Mouse (Mus musculus): Measurements from ENCODE around the gene Actrt3. TPM values are rescaled to one million over a fixed set of nuclear protein-coding genes. Genes with fewer than 3 reads are reported as not detected.
"Not testable (repeated sequence)": the region's sequence is repeated elsewhere in the genome, so short reads cannot be mapped to it uniquely, and the experiment has no call there.

The Actrt3 gene
- polyA plus RNA-seq, 1 experiment from 2014 or later = 0.15 TPM

DNA sequence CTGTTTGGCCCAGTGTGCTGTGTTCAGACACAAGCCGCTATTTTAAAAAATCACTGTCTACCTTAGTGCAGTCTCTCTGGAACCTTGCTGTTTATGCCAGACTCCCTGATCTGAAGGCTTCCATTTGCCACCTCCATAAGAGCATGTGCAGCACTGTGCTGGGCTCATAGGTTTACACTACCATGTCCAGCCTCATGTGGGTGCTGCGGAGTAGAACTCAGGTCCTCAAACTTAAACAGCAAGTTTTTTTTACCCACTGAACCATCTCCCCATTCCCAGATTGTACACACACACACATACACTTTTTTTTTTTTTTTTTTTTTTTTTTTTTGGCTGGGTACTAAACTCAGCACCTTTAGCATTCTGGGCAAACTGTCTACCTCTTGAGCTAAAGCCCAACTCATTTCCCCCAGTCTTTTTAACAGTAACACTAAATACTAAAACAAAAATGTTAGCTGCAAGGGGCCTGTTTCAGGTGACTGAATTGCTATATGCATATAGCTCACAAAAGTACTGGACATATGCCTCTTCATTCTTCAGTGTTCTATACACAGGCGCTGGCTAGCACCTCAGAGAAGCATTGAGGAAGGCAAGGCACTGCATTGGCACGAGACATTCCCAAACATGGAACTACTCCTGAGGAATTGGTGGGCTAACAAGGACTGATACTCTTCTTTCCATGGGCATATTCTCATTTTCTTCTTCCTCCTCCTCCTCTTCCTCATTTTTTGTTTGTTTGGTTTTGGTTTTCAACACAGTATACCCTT lies 5.8 kb downstream of the Actrt3 start:
- Histone ChIP-seq H3K4me2 (no peak overlapping the region), H3K4me3 (ENCODE audit: low read depth, low read length) (no peak overlapping the region), H3K36me3 (ENCODE audit: control insufficient read depth, insufficient read depth, low read length) (no peaks in the 10 kb centered on the region), H3K9ac (ENCODE audit: low read length) (no peak overlapping the region), H3K4me1 (ENCODE audit: control insufficient read depth, insufficient read depth, low read length) (no peaks in the 10 kb centered on the region), H3K27ac (ENCODE audit: low read depth, low read length) (no peak overlapping the region), H3K27me3 (ENCODE audit: control insufficient read depth, insufficient read depth, low read length) (no peaks in the 10 kb centered on the region), H3K9me3 (ENCODE audit: control insufficient read depth, low read length) (no peaks in the 10 kb centered on the region)
- ATAC-seq (ENCODE audit: low FRiP score) (no peak), DNase-seq (ENCODE audit: low spot score, missing footprints) (peak; percentile 84)
- 75% methylated on average over 4 of the region's 4 CpGs for WGBS

DNA sequence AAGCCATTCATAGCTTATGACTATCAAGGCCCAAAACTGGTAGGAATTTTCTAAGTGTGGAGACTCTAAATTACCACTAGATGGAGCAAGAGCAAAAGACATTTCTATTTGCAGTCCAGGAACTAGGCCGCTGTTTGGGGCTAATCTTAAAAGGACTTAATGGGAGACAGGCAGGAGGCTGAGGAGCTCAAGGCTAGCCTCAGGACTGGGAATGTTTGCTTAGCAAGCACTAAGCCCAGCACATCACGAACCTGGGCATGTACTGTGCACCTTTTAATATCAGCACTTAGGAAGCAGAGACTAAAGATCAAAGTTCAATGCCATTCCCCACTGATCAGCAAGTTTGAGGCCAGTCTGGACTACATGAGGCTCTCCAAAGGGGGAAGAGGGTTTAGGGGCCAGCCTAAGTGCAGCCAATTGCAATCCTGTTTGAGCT lies 7.3 kb downstream of the Actrt3 start:
- Histone ChIP-seq H3K27me3 (ENCODE audit: control insufficient read depth, insufficient read depth, low read length) (no peaks in the 10 kb centered on the region), H3K9me3 (ENCODE audit: control insufficient read depth, low read length) (no peaks in the 10 kb centered on the region)
- ATAC-seq (ENCODE audit: low FRiP score) = peak; percentile 57

DNA sequence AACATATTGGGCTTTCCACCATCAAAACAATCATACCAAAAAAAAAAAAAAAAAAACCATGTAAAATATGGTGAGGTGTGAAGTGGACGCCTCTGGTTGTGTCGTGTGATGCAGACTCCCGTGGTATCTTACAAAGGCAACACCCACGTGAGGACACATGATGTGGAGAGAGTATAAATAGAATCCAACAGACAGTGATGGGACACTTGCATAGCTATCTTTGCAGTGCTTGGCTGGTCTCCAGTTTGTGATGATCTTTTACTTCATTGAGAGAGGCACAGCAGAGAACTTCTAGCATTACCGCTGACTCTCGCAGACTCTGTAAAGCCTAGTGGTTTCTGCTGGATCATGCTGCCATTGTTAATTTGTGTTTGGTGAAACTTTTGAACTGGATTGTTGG lies 10.9 kb downstream of the Actrt3 start:
- 86% methylated on average over 6 of the region's 6 CpGs for WGBS
- H3K4me2 ChIP-seq = no peak overlapping the region
- no peaks in the 10 kb centered on the region for H3K36me3 ChIP-seq (ENCODE audit: control insufficient read depth, insufficient read depth, low read length)
- DNase-seq (ENCODE audit: low spot score, missing footprints) = no peak
- no peak overlapping the region for H3K27ac ChIP-seq (ENCODE audit: low read depth, low read length)
- H3K9ac ChIP-seq (ENCODE audit: low read length) = no peak overlapping the region
- no peak overlapping the region for H3K4me3 ChIP-seq (ENCODE audit: low read depth, low read length)
- no peak for ATAC-seq (ENCODE audit: low FRiP score)
- no peaks in the 10 kb centered on the region for H3K4me1 ChIP-seq (ENCODE audit: control insufficient read depth, insufficient read depth, low read length)
- H3K9me3 ChIP-seq (ENCODE audit: control insufficient read depth, low read length) = no peaks in the 10 kb centered on the region
- no peaks in the 10 kb centered on the region for H3K27me3 ChIP-seq (ENCODE audit: control insufficient read depth, insufficient read depth, low read length)

More for the DNA sequence above, 7.3 kb downstream of the Actrt3 start:
- Histone ChIP-seq H3K27ac (ENCODE audit: low read depth, low read length) (no peak overlapping the region), H3K9ac (ENCODE audit: low read length) (no peak overlapping the region), H3K36me3 (ENCODE audit: control insufficient read depth, insufficient read depth, low read length) (no peaks in the 10 kb centered on the region), H3K4me3 (ENCODE audit: low read depth, low read length) (no peak overlapping the region), H3K4me1 (ENCODE audit: control insufficient read depth, insufficient read depth, low read length) (no peaks in the 10 kb centered on the region), H3K4me2 (no peak overlapping the region)
- WGBS = 0% methylated on average over 2 of the region's 2 CpGs
- peak; percentile 90 for DNase-seq (ENCODE audit: low spot score, missing footprints)

DNA sequence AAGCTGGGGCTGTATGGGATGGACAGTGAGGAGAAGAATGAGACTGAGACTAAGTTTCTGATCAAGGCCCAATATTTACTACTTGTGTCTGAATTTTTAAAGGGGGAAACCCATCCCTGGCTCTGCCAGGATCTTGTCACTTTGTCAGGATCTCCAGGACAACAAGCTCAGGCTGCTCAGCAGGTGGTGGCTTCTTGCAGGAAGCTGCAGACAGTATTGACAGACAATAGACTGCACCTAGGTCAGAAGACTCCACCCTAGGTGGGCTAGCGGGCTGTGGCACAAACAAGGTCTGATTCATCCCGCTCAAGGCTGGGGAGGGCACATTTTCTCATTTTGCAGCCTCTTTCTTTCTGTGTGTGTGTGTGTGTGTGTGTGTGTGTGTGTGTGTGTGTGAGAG lies 26.2 kb downstream of the Actrt3 start:
- DNase-seq (ENCODE audit: low spot score, missing footprints) (peak; percentile 35), ATAC-seq (ENCODE audit: low FRiP score) (no peak)
- WGBS = 9% methylated on average over 2 of the region's 2 CpGs
- H3K27me3 ChIP-seq (ENCODE audit: control insufficient read depth, insufficient read depth, low read length) = no peaks in the 10 kb centered on the region
- H3K27ac ChIP-seq (ENCODE audit: low read depth, low read length) = no peak overlapping the region
- H3K4me2 ChIP-seq = no peak overlapping the region
- H3K36me3 ChIP-seq (ENCODE audit: control insufficient read depth, insufficient read depth, low read length) = no peaks in the 10 kb centered on the region
- no peak overlapping the region for H3K4me3 ChIP-seq (ENCODE audit: low read depth, low read length)
- H3K9ac ChIP-seq (ENCODE audit: low read length) = no peak overlapping the region
- no peaks in the 10 kb centered on the region for H3K4me1 ChIP-seq (ENCODE audit: control insufficient read depth, insufficient read depth, low read length)
- no peaks in the 10 kb centered on the region for H3K9me3 ChIP-seq (ENCODE audit: control insufficient read depth, low read length)

DNA sequence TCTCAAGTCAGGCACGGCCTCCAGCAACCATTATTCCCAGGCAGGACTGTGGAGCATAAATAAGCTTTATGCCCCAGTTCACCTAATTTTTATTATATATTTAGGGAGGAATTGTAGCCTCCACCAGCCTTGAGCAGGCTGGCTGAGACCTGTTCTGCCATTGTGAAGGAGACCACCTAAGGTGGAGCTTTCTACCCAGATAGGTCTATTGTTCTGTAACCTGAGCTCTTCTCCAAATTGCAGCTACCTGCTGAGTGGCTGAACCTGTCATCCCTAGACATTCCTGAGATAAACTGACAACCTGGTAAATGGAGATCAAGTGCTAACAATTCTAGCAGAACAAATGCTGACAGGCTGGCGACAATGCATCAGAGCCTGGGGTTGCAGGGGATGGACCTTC lies 33.4 kb downstream of the Actrt3 start:
- not testable (repeated sequence) for H3K9ac ChIP-seq (ENCODE audit: low read length); H3K27me3 ChIP-seq (ENCODE audit: control insufficient read depth, insufficient read depth, low read length); H3K4me2 ChIP-seq; H3K36me3 ChIP-seq (ENCODE audit: control insufficient read depth, insufficient read depth, low read length); ATAC-seq (ENCODE audit: low FRiP score); H3K4me3 ChIP-seq (ENCODE audit: low read depth, low read length); H3K27ac ChIP-seq (ENCODE audit: low read depth, low read length); DNase-seq (ENCODE audit: low spot score, missing footprints); H3K4me1 ChIP-seq (ENCODE audit: control insufficient read depth, insufficient read depth, low read length); H3K9me3 ChIP-seq (ENCODE audit: control insufficient read depth, low read length)
- WGBS = no CpG with 5 or more reads among the region's 2 CpGs

DNA sequence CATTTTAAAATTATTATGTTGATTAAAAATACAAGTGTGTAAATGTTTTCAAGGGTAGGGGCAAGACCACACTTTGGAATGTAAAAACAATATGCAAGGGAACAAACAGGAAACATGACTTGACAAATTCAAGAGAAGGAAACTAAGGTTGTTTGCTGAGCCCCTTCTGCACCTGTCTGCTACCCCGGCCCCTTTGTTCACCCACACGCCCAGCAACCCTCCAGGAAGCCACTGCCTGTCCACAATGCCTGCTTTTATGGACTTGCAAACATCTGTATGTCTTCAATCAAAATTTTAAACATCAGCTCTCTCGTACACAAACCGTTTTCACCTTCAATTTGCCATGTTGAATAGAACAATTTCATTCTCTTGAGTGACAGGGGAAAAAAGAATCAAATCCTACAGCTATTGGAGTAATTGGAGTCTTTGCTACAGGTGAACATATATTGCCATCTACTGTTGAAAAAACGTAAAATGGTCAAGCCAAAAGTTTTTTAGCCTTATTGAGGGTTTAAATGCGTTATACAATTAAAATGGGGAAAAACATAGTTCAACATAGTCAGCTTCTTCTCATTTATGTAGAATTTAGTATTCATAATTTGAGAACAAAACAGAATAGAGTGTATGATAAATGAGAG lies 38.9 kb downstream of the Actrt3 start:
- Histone ChIP-seq H3K4me2 (no peak overlapping the region), H3K9me3 (ENCODE audit: control insufficient read depth, low read length) (no peaks in the 10 kb centered on the region), H3K27ac (ENCODE audit: low read depth, low read length) (no peak overlapping the region), H3K27me3 (ENCODE audit: control insufficient read depth, insufficient read depth, low read length) (no peaks in the 10 kb centered on the region), H3K9ac (ENCODE audit: low read length) (no peak overlapping the region), H3K4me3 (ENCODE audit: low read depth, low read length) (no peak overlapping the region), H3K4me1 (ENCODE audit: control insufficient read depth, insufficient read depth, low read length) (no peaks in the 10 kb centered on the region), H3K36me3 (ENCODE audit: control insufficient read depth, insufficient read depth, low read length) (no peaks in the 10 kb centered on the region)
- WGBS = 53% methylated on average over 6 of the region's 6 CpGs
- ATAC-seq (ENCODE audit: low FRiP score) (no peak), DNase-seq (ENCODE audit: low spot score, missing footprints) (no peak)

DNA sequence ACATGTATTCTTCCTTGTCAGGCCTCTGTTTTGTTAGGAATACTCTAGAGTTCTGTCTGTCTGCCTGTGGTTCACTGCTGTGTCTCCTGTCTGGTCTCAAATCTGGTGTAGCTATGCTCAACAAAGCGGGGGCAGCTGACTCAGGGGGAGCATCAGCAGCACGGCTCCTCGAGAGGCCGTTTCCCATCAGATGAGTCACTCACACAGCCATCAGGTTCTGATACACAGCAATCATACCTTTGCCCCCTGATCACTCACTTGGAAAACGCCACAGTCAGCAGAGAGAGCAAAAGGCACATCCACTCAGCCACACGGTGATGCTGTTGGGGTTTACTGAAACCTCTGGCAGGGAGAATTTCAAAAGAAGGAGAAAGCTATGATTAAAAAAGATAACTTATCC lies 46.0 kb downstream of the Actrt3 start:
- Histone ChIP-seq H3K9ac (ENCODE audit: low read length) (no peak overlapping the region), H3K4me2 (no peak overlapping the region), H3K36me3 (ENCODE audit: control insufficient read depth, insufficient read depth, low read length) (no peaks in the 10 kb centered on the region), H3K27me3 (ENCODE audit: control insufficient read depth, insufficient read depth, low read length) (no peaks in the 10 kb centered on the region), H3K4me1 (ENCODE audit: control insufficient read depth, insufficient read depth, low read length) (no peaks in the 10 kb centered on the region), H3K27ac (ENCODE audit: low read depth, low read length) (no peak overlapping the region), H3K4me3 (ENCODE audit: low read depth, low read length) (no peak overlapping the region), H3K9me3 (ENCODE audit: control insufficient read depth, low read length) (no peaks in the 10 kb centered on the region)
- DNase-seq (ENCODE audit: low spot score, missing footprints) (peak; percentile 75), ATAC-seq (ENCODE audit: low FRiP score) (no peak)
- 75% methylated on average over 6 of the region's 6 CpGs for WGBS

DNA sequence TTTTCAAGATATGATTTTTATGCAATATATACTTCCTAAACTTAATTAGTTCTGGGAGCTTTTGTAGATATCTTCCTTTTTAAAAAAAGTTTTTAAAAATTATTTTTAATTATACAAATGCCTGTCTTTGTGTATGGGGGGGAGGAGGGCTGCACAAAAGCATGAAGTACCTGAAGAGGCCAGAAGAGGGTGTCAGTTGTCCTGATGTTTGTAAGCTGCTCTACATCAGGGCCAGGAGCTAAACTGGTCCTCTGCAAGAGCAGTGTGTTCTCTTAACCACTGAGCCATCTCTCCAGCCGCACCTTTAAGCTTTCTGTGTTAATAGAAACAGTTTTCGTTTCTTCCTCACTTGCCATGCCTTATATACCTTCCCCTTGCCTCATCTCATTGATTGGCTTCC lies 49.5 kb downstream of the Actrt3 start:
- WGBS = 57% methylated on average over 2 of the region's 2 CpGs
- ATAC-seq (ENCODE audit: low FRiP score) (no peak), DNase-seq (ENCODE audit: low spot score, missing footprints) (no peak)
- Histone ChIP-seq H3K36me3 (ENCODE audit: control insufficient read depth, insufficient read depth, low read length) (no peaks in the 10 kb centered on the region), H3K27me3 (ENCODE audit: control insufficient read depth, insufficient read depth, low read length) (no peaks in the 10 kb centered on the region), H3K4me3 (ENCODE audit: low read depth, low read length) (no peak overlapping the region), H3K9ac (ENCODE audit: low read length) (no peak overlapping the region), H3K4me2 (no peak overlapping the region), H3K27ac (ENCODE audit: low read depth, low read length) (no peak overlapping the region), H3K9me3 (ENCODE audit: control insufficient read depth, low read length) (no peaks in the 10 kb centered on the region), H3K4me1 (ENCODE audit: control insufficient read depth, insufficient read depth, low read length) (no peaks in the 10 kb centered on the region)

DNA sequence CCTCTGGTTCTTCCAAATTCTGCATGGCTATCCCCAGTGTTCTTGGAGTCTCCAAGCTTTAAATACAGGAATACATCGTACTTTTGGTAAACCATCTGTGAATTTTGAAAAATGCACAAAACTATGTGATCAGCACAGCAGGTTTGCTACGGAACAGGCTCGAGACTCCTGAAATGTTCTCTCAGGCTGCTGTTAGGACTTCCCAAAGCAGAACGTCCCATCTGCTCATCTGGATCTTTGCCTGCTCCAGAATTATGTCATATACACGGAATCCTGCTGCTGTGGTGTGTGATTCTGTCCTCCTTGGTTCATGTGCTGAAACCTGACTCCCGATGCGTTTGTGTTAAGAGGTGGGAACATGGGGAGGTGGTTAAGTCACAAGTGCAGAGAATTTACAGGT lies 50.8 kb downstream of the Actrt3 start:
- ATAC-seq (ENCODE audit: low FRiP score) = no peak

More for the DNA sequence above, 50.8 kb downstream of the Actrt3 start:
- Histone ChIP-seq H3K4me2 (no peak overlapping the region), H3K27ac (ENCODE audit: low read depth, low read length) (no peak overlapping the region), H3K36me3 (ENCODE audit: control insufficient read depth, insufficient read depth, low read length) (no peaks in the 10 kb centered on the region), H3K27me3 (ENCODE audit: control insufficient read depth, insufficient read depth, low read length) (no peaks in the 10 kb centered on the region), H3K4me1 (ENCODE audit: control insufficient read depth, insufficient read depth, low read length) (no peaks in the 10 kb centered on the region), H3K9ac (ENCODE audit: low read length) (no peak overlapping the region), H3K4me3 (ENCODE audit: low read depth, low read length) (no peak overlapping the region), H3K9me3 (ENCODE audit: control insufficient read depth, low read length) (no peaks in the 10 kb centered on the region)
- peak; percentile 41 for DNase-seq (ENCODE audit: low spot score, missing footprints)
- 90% methylated on average over 7 of the region's 7 CpGs for WGBS
